Mouse (Mus musculus) kidney, embryonic 14.5 days (tissue): ENCODE measurements around the gene Gas2l2. TPM values are rescaled to one million over a fixed set of nuclear protein-coding genes. Genes with fewer than 3 reads are reported as not detected.

ENCODE experiments used
- ATAC-seq: fragments of 200-750 bp; cut with Nextera tagmentation; 2 replicates; pipeline ENCODE4 v1.8.0; 2017; ENCODE audit warnings: moderate number of reproducible peaks, mild to moderate bottlenecking, moderate TSS enrichment, moderate library complexity; ENCODE audit not compliant: low FRiP score, low TSS enrichment
- H3K27ac ChIP-seq: fragments of 300-500 bp; sonication (generic); 2 replicates; pipeline ENCODE4 v1.5.1; 2014; ENCODE audit warnings: low read depth, mild to moderate bottlenecking, low read length, moderate library complexity, mixed read lengths
- H3K27me3 ChIP-seq: fragments of 300-500 bp; sonication (generic); 2 replicates; pipeline ENCODE4 v1.6.1; 2014; ENCODE audit warnings: mild to moderate bottlenecking, low read length; ENCODE audit not compliant: control insufficient read depth, insufficient read depth
- H3K36me3 ChIP-seq: fragments of 300-500 bp; sonication (generic); 2 replicates; pipeline ENCODE4 v1.6.1; 2014; ENCODE audit warnings: low read length, mixed read lengths; ENCODE audit not compliant: control insufficient read depth, insufficient read depth
- H3K4me1 ChIP-seq: fragments of 300-500 bp; sonication (generic); 2 replicates; pipeline ENCODE4 v1.6.1; 2014; ENCODE audit warnings: low read length, mixed read lengths; ENCODE audit not compliant: control insufficient read depth, insufficient read depth
- H3K4me2 ChIP-seq: fragments of 300-500 bp; sonication (generic); replicated peaks from 2 replicates; pipeline ENCODE4 v1.6.1; 2014; ENCODE audit warnings: low read depth, mild to moderate bottlenecking, low read length
- H3K4me3 ChIP-seq: fragments of 300-500 bp; sonication (generic); 2 replicates; pipeline ENCODE4 v1.5.1; 2014; ENCODE audit warnings: mild to moderate bottlenecking, low read length
- H3K9ac ChIP-seq: fragments of 300-500 bp; sonication (generic); 2 replicates; pipeline ENCODE4 v1.6.1; 2014; ENCODE audit warnings: low read depth, mild to moderate bottlenecking, low read length, moderate library complexity
- H3K9me3 ChIP-seq: fragments of 300-500 bp; sonication (generic); 2 replicates; pipeline ENCODE4 v1.6.1; 2016; ENCODE audit warnings: low read length; ENCODE audit not compliant: control insufficient read depth
- WGBS: fragments of 180-500 bp; shearing (Covaris S2); extraction: QIAGEN DNeasy Blood & Tissue Kit; methylation state at CpG from one replicate; pipeline ENCODE4 v1.1.7; 2014; 5-methylcytosine and 5-hydroxymethylcytosine counted together
- polyA plus RNA-seq: library from polyadenylated mRNA; unstranded; fragments of >200 nt; fragmentation: Nextera tagmentation; extraction: Ambion mirVana; gene quantifications from 2 replicates; pipeline ENCODE4 v1.2.1, GENCODE M21; 2014

Gas2l2 gene
- polyA plus RNA-seq, 1 experiment from 2014 or later: not detected

- H3K9me3 ChIP-seq: no peaks in the 10 kb centered on the region
- peaks cover 16% of the 10 kb centered on the region for H3K4me1 ChIP-seq
- no peak overlapping the region for H3K27ac ChIP-seq
- no peak for ATAC-seq
- peaks cover 9% of the 10 kb centered on the region for H3K27me3 ChIP-seq
- H3K4me2 ChIP-seq: no peak overlapping the region
- H3K36me3 ChIP-seq: no peaks in the 10 kb centered on the region
- no peak overlapping the region for H3K9ac ChIP-seq
- H3K4me3 ChIP-seq: no peak overlapping the region
- WGBS: 75% methylated on average over 10 of the region's 10 CpGs
These were observed 32.3 kb upstream of the Gas2l2 start for GRCm38 (mm10) chr11:83461462-83462027.

DNA sequence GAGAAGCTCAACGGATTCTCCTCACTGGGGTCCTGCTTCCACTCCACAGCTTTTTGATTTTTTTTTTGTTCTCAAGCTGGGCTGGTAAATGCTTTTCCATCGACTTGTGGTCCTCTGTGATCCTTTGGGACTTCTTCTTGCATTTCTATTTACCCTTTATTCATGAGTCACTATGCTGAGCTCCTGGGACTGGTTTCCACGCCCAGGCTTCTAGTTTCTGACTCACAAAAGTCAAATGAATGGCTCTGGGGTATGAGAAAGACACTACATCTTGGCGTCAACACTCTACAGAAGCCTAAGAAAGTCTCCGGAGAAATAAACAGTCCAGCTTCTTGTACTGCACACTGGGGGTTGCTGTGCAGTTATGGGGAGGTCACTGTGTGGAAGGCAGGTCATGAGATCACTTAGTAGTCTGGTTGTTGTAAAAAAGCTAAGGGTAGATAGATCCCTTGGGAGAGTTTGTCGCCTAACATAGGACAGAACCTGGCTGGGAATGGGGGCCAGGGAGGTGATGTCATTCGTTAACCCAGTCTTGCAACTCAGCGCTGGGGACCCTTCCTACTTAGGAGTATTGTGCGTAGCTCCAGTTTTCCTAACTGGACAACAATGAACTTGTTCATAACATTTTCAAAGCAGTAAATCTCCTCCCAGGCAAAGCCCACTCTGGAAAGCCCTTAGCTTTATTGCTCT is 28.8 kb upstream of the Gas2l2 start:
- WGBS: 55% methylated on average over 9 of the region's 9 CpGs

DNA sequence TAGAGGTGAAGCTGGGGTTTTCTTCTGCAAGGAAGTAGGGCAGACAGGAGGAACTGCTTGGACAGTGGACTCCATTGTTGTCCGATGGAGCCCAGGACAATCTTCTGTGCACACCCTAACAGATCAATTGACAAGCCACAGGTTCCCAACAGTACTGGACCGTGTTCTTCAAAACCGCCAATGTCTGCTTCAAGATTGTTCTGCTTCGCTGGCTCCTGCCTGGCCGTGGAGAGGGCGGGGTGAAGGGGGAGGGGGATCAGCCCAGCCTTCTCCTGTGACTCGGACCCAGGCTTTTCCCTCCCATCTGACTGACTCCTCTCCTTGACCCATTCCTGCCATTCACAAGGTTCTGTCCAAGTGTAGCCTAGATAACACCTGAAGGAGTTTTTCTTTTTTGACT is 28.0 kb upstream of the Gas2l2 start:
- no peaks in the 10 kb centered on the region for H3K36me3 ChIP-seq

More for the DNA sequence above, 28.8 kb upstream of the Gas2l2 start:
- Histone ChIP-seq H3K27me3 (no peaks in the 10 kb centered on the region; the same call in 1 of the 2 replicates), H3K4me2 (no peak overlapping the region), H3K4me3 (no peak overlapping the region), H3K4me1 (peaks cover 19% of the 10 kb centered on the region), H3K9me3 (no peaks in the 10 kb centered on the region), H3K9ac (no peak overlapping the region), H3K36me3 (no peaks in the 10 kb centered on the region), H3K27ac (no peak overlapping the region)
- no peak for ATAC-seq

DNA sequence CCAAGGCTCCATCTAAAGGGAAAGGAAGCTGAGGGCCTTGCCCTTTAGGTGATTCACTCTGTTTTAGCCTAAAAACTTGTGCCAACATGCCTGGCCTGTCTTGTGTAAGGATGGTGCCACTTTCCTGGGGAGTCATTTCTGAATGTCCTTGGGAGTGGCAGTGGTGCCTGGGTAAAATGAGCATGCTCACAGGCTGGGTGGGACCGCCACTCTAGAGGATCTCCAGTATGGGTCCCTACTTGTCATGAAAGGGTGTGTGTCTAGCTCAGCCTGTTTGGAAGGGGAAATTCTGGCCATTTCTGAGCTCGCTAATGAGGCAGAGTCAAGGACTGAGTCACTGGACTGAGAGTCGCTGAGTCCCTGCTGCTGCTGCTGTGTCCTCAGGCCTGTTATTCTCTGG is 26.4 kb upstream of the Gas2l2 start:
- Histone ChIP-seq H3K27me3 (no peaks in the 10 kb centered on the region), H3K9ac (no peak overlapping the region), H3K4me2 (no peak overlapping the region), H3K9me3 (no peaks in the 10 kb centered on the region), H3K4me1 (peaks cover 14% of the 10 kb centered on the region), H3K4me3 (no peak overlapping the region), H3K27ac (no peak overlapping the region), H3K36me3 (no peaks in the 10 kb centered on the region)
- ATAC-seq: no peak
- 76% methylated on average over 3 of the region's 3 CpGs for WGBS

More for the DNA sequence above, 28.0 kb upstream of the Gas2l2 start:
- ATAC-seq: no peak
- H3K9ac ChIP-seq: no peak overlapping the region; the same call in 1 of the 2 replicates
- peaks cover 15% of the 10 kb centered on the region for H3K4me1 ChIP-seq
- no peaks in the 10 kb centered on the region for H3K9me3 ChIP-seq
- 23% methylated on average over 7 of the region's 7 CpGs for WGBS
- H3K4me3 ChIP-seq: no peak overlapping the region
- no peaks in the 10 kb centered on the region for H3K27me3 ChIP-seq
- no peak overlapping the region for H3K27ac ChIP-seq
- no peak overlapping the region for H3K4me2 ChIP-seq

- H3K27ac ChIP-seq: no peak overlapping the region
- 8% methylated on average over 4 of the region's 4 CpGs for WGBS
- no peak for ATAC-seq
- H3K4me1 ChIP-seq: peaks cover 14% of the 10 kb centered on the region
- H3K4me3 ChIP-seq: no peak overlapping the region
- H3K27me3 ChIP-seq: no peaks in the 10 kb centered on the region
- no peak overlapping the region for H3K9ac ChIP-seq
- no peak overlapping the region for H3K4me2 ChIP-seq
- H3K36me3 ChIP-seq: no peaks in the 10 kb centered on the region
- H3K9me3 ChIP-seq: no peaks in the 10 kb centered on the region
These were observed 25.3 kb upstream of the Gas2l2 start for GRCm38 (mm10) chr11:83454548-83454947.

GRCm38 (mm10) chr11:83451281-83451680 is 22.0 kb upstream of the Gas2l2 start:
- Histone ChIP-seq H3K9me3 (no peaks in the 10 kb centered on the region), H3K9ac (no peak overlapping the region), H3K4me3 (no peak overlapping the region), H3K27me3 (peaks cover 4% of the 10 kb centered on the region; the same call in 1 of the 2 replicates), H3K27ac (no peak overlapping the region), H3K36me3 (no peaks in the 10 kb centered on the region), H3K4me2 (no peak overlapping the region), H3K4me1 (peaks cover 25% of the 10 kb centered on the region)
- ATAC-seq: no peak
- 87% methylated on average over 10 of the region's 10 CpGs for WGBS

DNA sequence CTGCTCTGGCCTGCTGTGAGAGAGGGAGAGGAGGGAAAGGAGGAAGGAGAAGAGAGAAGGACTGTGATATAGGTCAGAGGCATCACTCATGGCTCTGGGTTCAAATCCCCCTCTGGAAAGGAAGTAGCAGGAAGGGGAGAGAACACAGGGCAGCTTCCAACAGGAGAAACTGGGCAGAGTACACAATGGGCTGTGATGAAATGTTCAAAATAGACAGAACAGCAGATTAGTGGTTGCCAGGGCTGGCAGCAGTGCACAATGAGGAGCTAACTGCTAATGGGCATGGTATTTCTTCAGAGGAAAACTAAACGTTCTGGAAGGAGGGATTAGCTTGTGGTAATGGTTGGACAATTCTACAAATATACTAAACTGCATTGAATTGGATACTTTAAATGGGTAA is 21.3 kb upstream of the Gas2l2 start:
- ATAC-seq: no peak
- Histone ChIP-seq H3K27ac (no peak overlapping the region), H3K4me2 (no peak overlapping the region), H3K27me3 (peaks cover 8% of the 10 kb centered on the region; the same call in 1 of the 2 replicates), H3K9ac (no peak overlapping the region), H3K9me3 (no peaks in the 10 kb centered on the region), H3K36me3 (no peaks in the 10 kb centered on the region), H3K4me3 (no peak overlapping the region), H3K4me1 (peaks cover 25% of the 10 kb centered on the region)
- WGBS: 49% methylated on average over 1 of the region's 1 CpGs

- 8% methylated on average over 4 of the region's 4 CpGs for WGBS
These were observed 20.0 kb upstream of the Gas2l2 start for GRCm38 (mm10) chr11:83449298-83449697.

GRCm38 (mm10) chr11:83448927-83449236 is 19.6 kb upstream of the Gas2l2 start:
- Histone ChIP-seq H3K36me3 (no peaks in the 10 kb centered on the region), H3K4me1 (peaks cover 22% of the 10 kb centered on the region), H3K4me3 (no peak overlapping the region), H3K4me2 (no peak overlapping the region), H3K9ac (no peak overlapping the region), H3K9me3 (no peaks in the 10 kb centered on the region), H3K27ac (peak overlapping the region; percentile 76; the same call in 1 of the 2 replicates), H3K27me3 (peaks cover 24% of the 10 kb centered on the region)
- no peak for ATAC-seq

More at GRCm38 (mm10) chr11:83449298-83449697, 20.0 kb upstream of the Gas2l2 start:
- Histone ChIP-seq H3K4me2 (no peak overlapping the region), H3K9ac (no peak overlapping the region), H3K36me3 (no peaks in the 10 kb centered on the region), H3K27me3 (peaks cover 20% of the 10 kb centered on the region), H3K4me1 (peaks cover 22% of the 10 kb centered on the region), H3K4me3 (no peak overlapping the region), H3K27ac (peak overlapping the region; percentile 76; the same call in 1 of the 2 replicates), H3K9me3 (no peaks in the 10 kb centered on the region)
- ATAC-seq: no peak
